Mouse (Mus musculus): Measurements from ENCODE around the gene Rffl.
A peak's percentile ranks its signal among the peaks of the same experiment; 100 is the strongest.

The Rffl gene

DNA sequence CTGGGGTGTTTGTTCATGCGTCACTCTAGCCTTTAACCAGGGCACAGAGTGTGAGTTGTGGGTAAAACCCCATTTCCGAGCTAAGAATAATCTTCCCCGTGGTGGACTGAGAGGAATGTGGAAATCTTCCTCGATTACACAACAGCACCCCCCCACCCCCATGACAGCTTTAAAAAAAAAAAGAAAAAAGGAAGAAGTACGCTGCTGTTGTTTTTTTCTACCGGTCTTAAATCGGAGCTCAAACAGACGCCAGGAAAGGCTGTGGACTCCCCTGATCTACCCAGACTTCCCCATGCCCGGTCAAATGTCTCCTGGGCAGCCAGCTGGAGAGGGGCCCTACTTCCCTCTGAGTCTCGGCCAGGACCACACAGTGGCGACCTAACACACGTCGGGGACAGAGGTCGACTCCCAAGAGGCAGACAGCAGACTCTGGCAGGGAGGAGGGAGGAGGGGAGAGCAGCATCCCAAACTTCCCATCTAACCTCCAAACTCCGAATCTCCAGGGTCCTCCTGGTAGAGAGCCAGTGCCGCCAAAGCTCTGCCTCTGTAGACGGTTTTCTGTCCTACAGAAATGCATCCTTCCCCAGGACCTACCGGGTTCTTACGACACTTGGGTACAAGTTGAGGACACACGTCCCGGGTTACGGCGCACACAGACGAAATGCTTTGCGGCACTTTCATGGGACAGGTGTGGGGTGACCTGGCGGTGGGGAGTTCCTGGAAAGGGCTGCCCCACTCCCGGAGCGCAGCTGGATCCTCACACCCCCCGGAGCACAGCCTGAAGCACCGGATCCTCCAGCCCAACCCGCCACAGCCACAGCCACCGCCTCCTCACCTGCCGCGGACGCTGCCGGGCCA lies 608 bp downstream of the Rffl start:
- DNase-seq = peak; percentile 61 to 63

DNA sequence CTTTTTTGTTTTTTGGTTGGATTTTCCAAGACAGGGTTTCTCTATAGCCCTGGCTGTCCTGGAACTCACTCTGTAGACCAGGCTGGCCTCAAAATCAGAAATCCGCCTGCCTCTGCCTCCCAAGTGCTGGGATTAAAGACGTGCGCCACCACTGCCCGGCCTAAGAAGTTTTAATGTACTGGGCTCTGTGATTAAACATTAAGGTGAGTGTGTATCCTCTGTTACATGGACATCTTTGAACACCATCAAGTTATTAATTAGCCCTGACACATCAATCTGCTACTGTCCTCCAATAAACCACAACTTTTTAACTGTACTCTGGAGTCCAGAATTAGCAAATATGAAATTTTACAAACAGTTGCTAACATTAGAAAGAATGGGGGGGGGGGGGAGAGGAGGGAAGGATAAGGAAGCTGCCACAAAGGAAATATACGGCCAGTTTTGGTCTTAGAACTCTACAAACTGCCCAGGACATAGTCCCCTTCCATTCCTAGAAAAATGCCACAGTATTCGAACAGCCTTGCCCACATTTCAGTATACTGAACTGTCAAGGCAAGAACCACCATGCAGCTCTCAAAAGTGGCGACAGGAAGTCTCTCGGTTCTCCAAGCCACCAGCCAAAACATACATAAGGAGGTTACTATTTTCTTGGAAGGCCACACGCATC lies 1.4 kb downstream of the Rffl start:
- no peak for DNase-seq

GRCm38 (mm10) chr11:82867956-82868355 lies 3.1 kb downstream of the Rffl start:
- no peak for DNase-seq

GRCm38 (mm10) chr11:82866850-82867564 lies 4.0 kb downstream of the Rffl start:
- no peak for DNase-seq

DNA sequence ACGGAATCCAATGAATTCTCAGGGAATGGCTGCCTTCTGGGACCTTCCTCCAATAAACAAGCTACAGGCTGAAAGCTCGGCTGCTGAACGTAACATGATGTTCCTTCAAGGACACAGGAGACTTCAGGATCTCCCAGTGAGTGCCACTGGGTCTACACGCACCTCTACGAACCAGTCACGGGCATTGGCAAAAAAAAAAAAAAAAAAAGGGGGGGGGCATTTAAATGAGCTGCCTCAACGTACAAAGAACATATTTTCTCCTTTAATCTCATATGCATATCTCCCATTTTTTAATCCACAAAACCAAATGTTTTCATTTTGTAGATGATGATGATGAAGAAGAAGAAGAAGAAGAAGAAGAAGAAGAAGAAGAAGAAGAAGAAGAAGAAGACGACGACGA lies 5.1 kb downstream of the Rffl start:
- DNase-seq = no peak

GRCm38 (mm10) chr11:82863488-82863931 lies 7.5 kb downstream of the Rffl start:
- DNase-seq = no peak

DNA sequence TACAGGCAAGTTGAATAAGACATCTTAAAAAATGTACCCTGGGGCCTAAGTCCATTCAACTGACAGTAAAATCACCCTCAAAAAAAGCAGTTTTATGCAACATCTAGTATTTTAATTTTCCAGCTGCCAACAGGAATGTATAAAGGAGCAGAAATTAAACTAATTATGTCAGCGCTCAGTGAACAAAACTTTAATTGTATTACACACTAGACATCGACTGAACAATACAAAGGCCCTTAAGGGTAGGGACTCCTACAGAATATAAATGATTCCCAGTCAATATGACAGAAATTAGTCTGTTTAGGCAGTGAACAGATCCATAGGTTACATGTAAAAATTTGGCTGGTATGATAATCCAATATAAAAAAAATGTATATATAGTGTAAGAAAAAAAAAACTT lies 8.0 kb downstream of the Rffl start:
- DNase-seq = no peak

- DNase-seq = no peak
These were observed 8.4 kb downstream of the Rffl start for GRCm38 (mm10) chr11:82862638-82863037.

- DNase-seq = no peak
These were observed 9.5 kb downstream of the Rffl start for GRCm38 (mm10) chr11:82861558-82861957.

DNA sequence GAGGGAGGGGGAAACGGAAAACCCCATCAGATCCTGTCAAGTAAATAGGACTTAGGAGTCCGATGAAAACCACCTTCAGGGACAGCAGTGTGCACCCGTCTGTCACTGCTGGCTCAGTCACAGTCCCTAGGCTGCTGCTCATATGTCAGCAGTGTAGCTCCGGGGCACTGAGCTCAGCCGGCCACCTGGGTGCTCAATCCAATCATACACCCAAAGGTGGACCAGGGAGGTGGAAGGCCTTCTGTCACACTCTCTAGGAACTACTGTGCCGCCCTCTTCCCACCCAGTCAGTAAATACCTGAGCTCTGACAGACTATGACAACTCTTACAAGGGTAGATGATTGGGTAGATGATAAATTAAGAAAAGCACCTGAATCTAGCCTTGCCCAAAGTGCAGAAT lies 10.3 kb downstream of the Rffl start:
- no peak for DNase-seq

GRCm38 (mm10) chr11:82857307-82857848 lies 13.6 kb downstream of the Rffl start:
- no peak for DNase-seq

DNA sequence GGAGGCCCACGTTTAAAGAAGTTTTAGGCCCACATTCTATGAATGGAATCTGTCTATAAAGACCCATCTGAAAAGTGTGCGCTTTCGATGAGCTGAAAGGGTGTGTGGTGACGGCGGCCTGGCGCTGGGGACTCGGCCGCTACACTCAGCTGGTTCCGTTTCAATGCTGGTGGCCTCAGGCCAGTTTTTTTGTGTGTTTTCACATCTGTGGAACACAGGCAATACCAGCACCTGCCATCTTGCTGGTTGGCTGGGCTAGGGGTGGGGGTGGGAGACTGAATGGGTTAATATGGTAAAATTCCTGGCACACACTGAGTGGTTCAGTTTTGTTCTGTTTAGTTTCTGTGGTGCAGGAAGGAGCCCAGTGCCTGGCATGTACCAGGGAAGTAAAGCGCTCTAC lies 15.0 kb downstream of the Rffl start:
- no peak for DNase-seq

GRCm38 (mm10) chr11:82855327-82855973 lies 15.6 kb downstream of the Rffl start:
- DNase-seq = no peak

DNA sequence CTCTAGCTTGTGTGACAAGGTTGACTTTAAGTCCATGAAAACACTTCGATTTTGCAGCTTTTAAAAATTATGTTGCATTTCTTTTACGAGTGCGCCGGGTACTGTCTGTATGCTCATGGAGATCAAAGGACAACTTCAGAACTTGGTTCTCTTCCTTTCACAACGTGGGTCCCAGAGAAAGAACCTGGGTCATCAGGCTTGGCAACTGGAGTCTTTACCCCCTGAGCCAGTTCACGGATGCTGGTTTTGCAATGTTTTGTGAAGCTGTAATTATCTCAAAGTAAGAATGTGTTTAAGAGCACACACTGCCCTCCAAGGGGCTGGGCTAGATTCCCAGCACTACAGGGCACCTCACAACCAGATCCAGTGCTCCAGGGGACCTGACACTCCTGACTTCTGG lies 16.9 kb downstream of the Rffl start:
- no peak for DNase-seq

DNA sequence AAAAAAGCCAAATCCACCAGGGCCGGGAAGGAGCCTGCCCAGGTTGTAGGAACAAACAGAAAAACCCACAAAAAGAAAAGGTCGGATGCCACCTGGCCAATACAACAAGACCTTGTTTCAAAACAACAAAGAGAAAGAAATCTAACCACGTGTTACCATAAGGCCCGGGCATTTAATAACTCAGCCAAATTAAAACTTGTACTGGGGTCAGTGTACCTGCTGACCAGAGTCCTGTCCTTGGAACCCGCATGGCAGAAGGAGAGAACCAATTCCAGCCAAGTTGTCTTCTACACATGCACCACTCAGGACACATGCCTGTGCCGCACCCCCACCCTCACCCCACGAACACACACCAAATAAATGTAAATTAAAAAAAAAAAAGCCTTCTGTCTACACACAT lies 18.1 kb downstream of the Rffl start:
- no peak for DNase-seq

GRCm38 (mm10) chr11:82852540-82852939 lies 18.5 kb downstream of the Rffl start:
- no peak for DNase-seq

GRCm38 (mm10) chr11:82852115-82852514 lies 18.9 kb downstream of the Rffl start:
- no peak for DNase-seq

- no peak for DNase-seq
These were observed 20.8 kb downstream of the Rffl start for GRCm38 (mm10) chr11:82850259-82850658.

- DNase-seq = no peak
These were observed 23.4 kb downstream of the Rffl start for GRCm38 (mm10) chr11:82847571-82848000.

DNA sequence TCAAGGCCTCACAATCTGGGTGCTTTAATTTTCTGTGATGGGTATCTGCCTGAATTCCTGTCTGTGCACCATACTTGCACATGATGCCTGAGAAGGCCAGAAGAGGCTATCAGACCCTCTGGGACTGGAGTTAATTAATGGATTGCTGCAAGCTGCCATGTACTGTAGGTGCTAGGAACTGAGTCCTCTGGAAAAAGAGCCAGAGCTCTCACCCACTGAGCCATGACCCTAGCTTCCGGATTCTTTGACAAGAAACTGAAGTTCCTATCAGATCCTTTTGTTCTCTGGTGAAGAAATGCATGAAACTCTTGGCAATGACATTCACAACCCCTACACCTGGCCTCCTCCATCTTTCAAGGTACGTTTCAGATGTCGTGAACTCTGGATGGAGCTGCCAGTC lies 24.1 kb downstream of the Rffl start:
- no peak for DNase-seq

DNA sequence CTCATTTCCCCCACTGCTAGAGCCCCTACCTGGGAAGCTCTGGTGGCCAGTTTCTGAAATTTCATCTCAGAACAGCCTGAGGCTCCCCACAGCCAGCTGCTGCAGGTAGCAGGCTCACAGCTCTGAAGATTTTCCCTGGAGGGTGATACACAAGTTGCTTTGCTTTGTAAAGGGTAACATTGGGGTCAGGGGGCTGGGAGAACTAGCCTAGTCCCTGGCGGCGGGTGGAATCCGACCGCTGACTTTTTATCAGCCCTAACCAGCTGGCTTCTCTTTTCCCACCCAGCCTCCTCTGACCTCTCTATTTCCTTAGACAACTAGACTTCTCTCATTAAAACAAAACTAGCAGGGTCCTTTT lies 25.0 kb downstream of the Rffl start:
- no peak for DNase-seq

DNA sequence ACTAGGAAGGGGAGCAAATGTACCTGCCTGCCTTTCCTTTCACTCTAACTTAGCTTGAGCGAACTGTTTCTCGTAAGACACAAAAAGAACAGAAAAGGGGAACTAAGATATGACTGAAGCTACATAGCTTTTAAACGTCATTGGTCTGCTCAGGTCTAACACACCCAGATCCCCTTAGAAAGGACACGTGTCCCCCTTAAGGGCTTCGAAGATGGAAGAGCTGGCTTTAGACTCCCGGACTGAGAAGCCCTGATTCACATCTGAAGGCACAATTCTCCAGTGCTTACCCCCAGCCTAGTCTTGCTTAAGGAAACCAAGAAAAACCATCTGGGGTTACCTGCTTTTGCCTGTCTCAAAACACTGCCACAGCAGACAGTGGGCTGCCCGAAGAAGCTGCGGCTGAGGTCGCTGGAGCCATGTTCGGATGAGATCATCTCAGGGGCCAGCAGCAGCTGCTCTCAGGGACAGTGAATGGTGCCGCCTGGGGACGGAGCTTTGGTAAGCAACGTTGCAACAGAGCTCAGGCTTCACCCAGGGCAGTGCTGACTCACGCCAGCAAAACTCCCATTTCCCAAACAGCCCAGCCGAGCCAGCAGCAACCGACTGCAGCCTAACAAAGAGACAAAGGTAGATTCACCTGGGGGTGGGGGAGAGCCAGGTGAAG lies 25.5 kb downstream of the Rffl start:
- peak; percentile 63 to 72 for DNase-seq

All from lung, adult 18-20 months (tissue).